Mouse (Mus musculus): ENCODE measurements around the gene Ess2. TPM values are rescaled to one million over a fixed set of nuclear protein-coding genes. Genes with fewer than 3 reads are reported as not detected.

The Ess2 gene
- total and polyA plus RNA-seq, 3 experiments: 31.1 to 37.0 (median 33.1) TPM

GRCm38 (mm10) chr16:17872995-17873394 lies 38.2 kb downstream of the Ess2 start:
- Histone ChIP-seq H3K9me3 (replicated peaks; ENCODE audit: low read length) (no peaks in the 10 kb centered on the region), H3K79me2 (replicated peaks; ENCODE audit: control insufficient read depth, extremely low read depth, insufficient read depth, poor library complexity, severe bottlenecking) (peaks cover 18% of the 10 kb centered on the region), H3K36me3 (replicated peaks in 1 of 2; ENCODE audit: control insufficient read depth in 1 of 2, insufficient read depth in 1 of 2, low read length in 1 of 2) (peaks cover 26 to 79% of the 10 kb centered on the region in 2 experiments), H3K27ac (ENCODE audit: insufficient read depth, low read depth) (no peak overlapping the region), H3K4me2 (ENCODE audit: insufficient read depth, low read depth, poor library complexity, severe bottlenecking) (no peak overlapping the region), H3K9ac (ENCODE audit: insufficient read depth, low read depth) (no peak overlapping the region), H3K4me1 (ENCODE audit: control insufficient read depth in 1 of 2, insufficient read depth in 2 of 2) (peaks cover 0 to 13% of the 10 kb centered on the region in 2 experiments; a peak in 2 of 4 replicates), H3K4me3 (replicated peaks in 1 of 3; ENCODE audit: low read depth in 2 of 3, low read length in 2 of 3, poor library complexity in 1 of 3) (no peak overlapping the region), H3K27me3 (replicated peaks) (no peaks in the 10 kb centered on the region)
- no peak for DNase-seq (ENCODE audit: extremely low read depth)
- TF ChIP-seq ZNF384 (IDR thresholded peaks at IDR 0.05; ENCODE audit: low read depth, low read length) (no peak), CTCF (conservative IDR thresholded peaks at IDR 0.05 in 1 of 2, IDR thresholded peaks at IDR 0.05 in 1 of 2; ENCODE audit: low read depth in 2 of 2, low read length in 2 of 2) (no peak), PAX5 (IDR thresholded peaks at IDR 0.05; ENCODE audit: low read length) (no peak), GABPA (IDR thresholded peaks at IDR 0.05; ENCODE audit: insufficient replicate concordance, low read depth, low read length) (no peak), USF1 (IDR thresholded peaks at IDR 0.05; ENCODE audit: low read depth, low read length) (no peak), RAD21 (IDR thresholded peaks at IDR 0.05; ENCODE audit: low read depth, low read length) (no peak), MAZ (IDR thresholded peaks at IDR 0.05; ENCODE audit: low read depth, low read length) (no peak), MAX (IDR thresholded peaks at IDR 0.05; ENCODE audit: low read length) (no peak), IRF4 (IDR thresholded peaks at IDR 0.05; ENCODE audit: low read depth, low read length) (no peak), MXI1 (IDR thresholded peaks at IDR 0.05; ENCODE audit: low read depth, low read length) (no peak), MEF2A (IDR thresholded peaks at IDR 0.05; ENCODE audit: borderline replicate concordance, low read depth, low read length) (no peak), ZC3H11A (IDR thresholded peaks at IDR 0.05; ENCODE audit: low read depth, low read length) (no peak), ELF1 (IDR thresholded peaks at IDR 0.05; ENCODE audit: low read depth, low read length) (no peak), USF2 (conservative IDR thresholded peaks at IDR 0.05; ENCODE audit: low read depth, low read length) (no peak), JUN (IDR thresholded peaks at IDR 0.05; ENCODE audit: insufficient read depth, low read depth, low read length) (no peak), SMC3 (IDR thresholded peaks at IDR 0.05; ENCODE audit: low read depth, low read length) (no peak), TCF12 (IDR thresholded peaks at IDR 0.05; ENCODE audit: low read depth, low read length) (no peak), KAT2A (IDR thresholded peaks at IDR 0.05; ENCODE audit: insufficient replicate concordance, low read length) (no peak)
- in situ Hi-C loops (cut with MboI; ENCODE audit: low pct_ligation_motif_present, low pct_unique_long_range_greater_than_20kb, low sequenced_read_pairs): no loop called here
- dilution Hi-C loops (cut with MboI; ENCODE audit: extremely low pct_ligation_motif_present, extremely low pct_unique_long_range_greater_than_20kb, low sequenced_read_pairs): no loop called here

GRCm38 (mm10) chr16:17871248-17871647 lies 39.9 kb downstream of the Ess2 start:
- Histone ChIP-seq H3K27ac (ENCODE audit: insufficient read depth, low read depth) (no peak overlapping the region), H3K9ac (ENCODE audit: insufficient read depth, low read depth) (no peak overlapping the region), H3K4me3 (replicated peaks in 1 of 3; ENCODE audit: low read depth in 2 of 3, low read length in 2 of 3, poor library complexity in 1 of 3) (no peak overlapping the region), H3K79me2 (replicated peaks; ENCODE audit: control insufficient read depth, extremely low read depth, insufficient read depth, poor library complexity, severe bottlenecking) (peaks cover 15% of the 10 kb centered on the region), H3K9me3 (replicated peaks; ENCODE audit: low read length) (no peaks in the 10 kb centered on the region), H3K4me1 (ENCODE audit: control insufficient read depth in 1 of 2, insufficient read depth in 2 of 2) (peaks cover 0 to 13% of the 10 kb centered on the region in 2 experiments; a peak in 2 of 4 replicates), H3K27me3 (replicated peaks) (no peaks in the 10 kb centered on the region), H3K36me3 (replicated peaks in 1 of 2; ENCODE audit: control insufficient read depth in 1 of 2, insufficient read depth in 1 of 2, low read length in 1 of 2) (peaks cover 29 to 81% of the 10 kb centered on the region in 2 experiments), H3K4me2 (ENCODE audit: insufficient read depth, low read depth, poor library complexity, severe bottlenecking) (no peak overlapping the region)
- dilution Hi-C loops (cut with MboI; ENCODE audit: extremely low pct_ligation_motif_present, extremely low pct_unique_long_range_greater_than_20kb, low sequenced_read_pairs) (no loop called here), in situ Hi-C loops (cut with MboI; ENCODE audit: low pct_ligation_motif_present, low pct_unique_long_range_greater_than_20kb, low sequenced_read_pairs) (no loop called here)
- DNase-seq (ENCODE audit: extremely low read depth): no peak
- TF ChIP-seq SMC3 (IDR thresholded peaks at IDR 0.05; ENCODE audit: low read depth, low read length) (no peak), IRF4 (IDR thresholded peaks at IDR 0.05; ENCODE audit: low read depth, low read length) (no peak), POLR2A (IDR thresholded peaks at IDR 0.05; ENCODE audit: low read depth, low read length) (no peak), CHD1 (IDR thresholded peaks at IDR 0.05; ENCODE audit: low read depth, low read length) (no peak), JUND (conservative IDR thresholded peaks at IDR 0.05; ENCODE audit: low read depth, low read length) (no peak), ZNF384 (IDR thresholded peaks at IDR 0.05; ENCODE audit: low read depth, low read length) (no peak), ZKSCAN1 (IDR thresholded peaks at IDR 0.05; ENCODE audit: borderline replicate concordance, low read depth, low read length) (no peak), USF1 (IDR thresholded peaks at IDR 0.05; ENCODE audit: low read depth, low read length) (no peak), KAT2A (IDR thresholded peaks at IDR 0.05; ENCODE audit: insufficient replicate concordance, low read length) (no peak)

Data from CH12.LX (cell line).